In the genomic region with DNA sequence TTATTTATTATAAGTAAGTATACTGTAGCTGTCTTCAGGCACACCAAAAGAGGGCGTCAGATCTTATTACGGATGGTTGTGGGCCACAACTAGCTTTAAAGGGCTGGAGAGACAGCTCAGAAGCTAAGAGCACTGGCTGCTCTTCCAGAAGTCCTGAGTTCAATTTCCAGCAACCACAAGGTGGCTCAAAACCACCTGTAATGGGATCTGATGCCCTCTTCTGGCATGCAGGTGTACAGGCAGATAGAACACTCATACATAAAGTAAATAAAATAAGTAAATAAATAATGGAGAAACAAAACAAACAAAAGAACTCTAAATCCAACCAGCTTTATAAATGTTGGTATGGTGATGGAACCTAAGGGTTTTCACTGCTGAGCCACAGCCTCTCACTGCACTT, we compare ENCODE assay signal across 25 mouse cellular contexts. TPM values are rescaled to one million over a fixed set of nuclear protein-coding genes. Genes with fewer than 3 reads are reported as not detected.
DNase-seq lines count a peak whose midpoint lies in the region; ATAC-seq and TF ChIP-seq lines count a peak whose summit lies in the region.
"Had no signal": no experiment of that assay in that cellular context is flagged by ENCODE, and none has a peak within 500 bp of the region (broad histone marks: within the 10 kb centered on the region; RNA-seq: fewer than 3 reads in every experiment).

No protein-coding gene starts in this region.

- H3K27me3 ChIP-seq in forebrain, postnatal 0 days (ENCODE audit: insufficient read depth, low read length), result no peaks in the 10 kb centered on the region
- H3K27me3 ChIP-seq in forebrain, embryonic 15.5 days, result no peaks in the 10 kb centered on the region
- H3K27me3 ChIP-seq in kidney, postnatal 0 days (ENCODE audit: insufficient read depth, low read length), result no peaks in the 10 kb centered on the region
- H3K27me3 ChIP-seq in midbrain, postnatal 0 days (ENCODE audit: insufficient read depth, low read length), result no peaks in the 10 kb centered on the region
- no peaks in the 10 kb centered on the region for H3K27me3 ChIP-seq in midbrain, embryonic 16.5 days (ENCODE audit: control insufficient read depth, insufficient read depth, low read depth, low read length)
- H3K27me3 ChIP-seq: embryonic facial prominence, embryonic 15.5 days; limb, embryonic 13.5 days; midbrain, embryonic 13.5 days; neural tube, embryonic 15.5 days had no signal

- ATAC-seq in forebrain, postnatal 0 days, result no peak
- no peak for ATAC-seq in forebrain, embryonic 15.5 days (replicated peaks)
- ATAC-seq in kidney, postnatal 0 days (replicated peaks; ENCODE audit: low FRiP score, low read depth), result no peak
- ATAC-seq in midbrain, postnatal 0 days (ENCODE audit: low FRiP score), result no peak
- ATAC-seq in midbrain, embryonic 16.5 days, result no peak
- ATAC-seq: CD4-positive, CD25-positive, alpha-beta regulatory T cell, adult 4 months; hindbrain, embryonic 16.5 days; midbrain, embryonic 13.5 days had no signal

- no peak overlapping the region for H3K9ac ChIP-seq in forebrain, postnatal 0 days
- H3K9ac ChIP-seq in forebrain, embryonic 15.5 days (replicated peaks), result no peak overlapping the region
- no peak overlapping the region for H3K9ac ChIP-seq in kidney, postnatal 0 days (ENCODE audit: low read depth, low read length)
- H3K9ac ChIP-seq in midbrain, postnatal 0 days (replicated peaks; ENCODE audit: low read length, poor library complexity, severe bottlenecking), result no peak overlapping the region
- no peak overlapping the region for H3K9ac ChIP-seq in midbrain, embryonic 16.5 days (ENCODE audit: low read depth, low read length)
- H3K9ac ChIP-seq: embryonic facial prominence, embryonic 15.5 days; limb, embryonic 13.5 days; midbrain, embryonic 13.5 days; neural tube, embryonic 15.5 days had no signal

- peaks cover 16% of the 10 kb centered on the region for H3K36me3 ChIP-seq in forebrain, postnatal 0 days (ENCODE audit: insufficient read depth)
- H3K36me3 ChIP-seq in forebrain, embryonic 15.5 days, result no peaks in the 10 kb centered on the region
- H3K36me3 ChIP-seq in kidney, postnatal 0 days (ENCODE audit: insufficient read depth, low read length), result peaks cover 6% of the 10 kb centered on the region; the same call in 1 of the 2 replicates
- peaks cover 14% of the 10 kb centered on the region for H3K36me3 ChIP-seq in midbrain, postnatal 0 days (ENCODE audit: insufficient read depth, low read length)
- peaks cover 4% of the 10 kb centered on the region; the same call in 1 of the 2 replicates for H3K36me3 ChIP-seq in midbrain, embryonic 16.5 days (ENCODE audit: control insufficient read depth, insufficient read depth, low read length)

- H3K27ac ChIP-seq in forebrain, postnatal 0 days (ENCODE audit: low read depth, low read length), result no peak overlapping the region
- H3K27ac ChIP-seq in forebrain, embryonic 15.5 days (replicated peaks), result no peak overlapping the region
- no peak overlapping the region for H3K27ac ChIP-seq in kidney, postnatal 0 days
- no peak overlapping the region for H3K27ac ChIP-seq in midbrain, postnatal 0 days (ENCODE audit: low read depth, low read length)
- no peak overlapping the region for H3K27ac ChIP-seq in midbrain, embryonic 16.5 days (ENCODE audit: low read length)
- H3K27ac ChIP-seq: embryonic facial prominence, embryonic 15.5 days; limb, embryonic 13.5 days; midbrain, embryonic 13.5 days; neural tube, embryonic 15.5 days had no signal

- DNase-seq in forebrain, postnatal 0 days, result no peak
- DNase-seq in kidney, postnatal 0 days (ENCODE audit: low spot score), result no peak
- no peak for DNase-seq in kidney, postnatal 4 days
- no peak for DNase-seq in midbrain, postnatal 0 days (ENCODE audit: low spot score)
- DNase-seq in right cerebral cortex, postnatal 14 days, result no peak
- DNase-seq in left cerebral cortex, postnatal 36 days (ENCODE audit: low spot score in 2 of 2), result no peak
- DNase-seq: cerebellum, adult 18-20 months; cerebellum, postnatal 25 days; heart, postnatal 4 days; kidney, adult 18-20 months; layer of hippocampus, adult 9-11 months; lung, postnatal 10 days; right cerebral cortex, postnatal 25 days; thymus, postnatal 14 days had no signal

- H3K4me2 ChIP-seq in forebrain, postnatal 0 days (ENCODE audit: low read depth), result no peak overlapping the region
- no peak overlapping the region for H3K4me2 ChIP-seq in forebrain, embryonic 15.5 days (replicated peaks)
- no peak overlapping the region for H3K4me2 ChIP-seq in kidney, postnatal 0 days (ENCODE audit: low read length)
- H3K4me2 ChIP-seq in midbrain, postnatal 0 days (ENCODE audit: low read depth, low read length, poor library complexity, severe bottlenecking), result no peak overlapping the region
- H3K4me2 ChIP-seq in midbrain, embryonic 16.5 days (ENCODE audit: low read length), result no peak overlapping the region
- H3K4me2 ChIP-seq: embryonic facial prominence, embryonic 15.5 days; limb, embryonic 13.5 days; midbrain, embryonic 13.5 days; neural tube, embryonic 15.5 days had no signal

- TF ChIP-seq CTCF in forebrain, postnatal 0 days (IDR thresholded peaks at IDR 0.05; ENCODE audit: low read depth), result peak; percentile 38; the same call in 1 of the 2 replicates
- peak; percentile 53 for TF ChIP-seq CTCF in kidney, postnatal 0 days (IDR thresholded peaks at IDR 0.05; ENCODE audit: low read depth)
- TF ChIP-seq CTCF in midbrain, postnatal 0 days (IDR thresholded peaks at IDR 0.05), result peak; percentile 54

- intact Hi-C loops in left cerebral cortex, postnatal 36 days (cut with DNase I), result no loop called here

- no peaks in the 10 kb centered on the region for H3K9me3 ChIP-seq in forebrain, postnatal 0 days (ENCODE audit: low read length)
- H3K9me3 ChIP-seq in forebrain, embryonic 15.5 days, result no peaks in the 10 kb centered on the region
- H3K9me3 ChIP-seq in kidney, postnatal 0 days (replicated peaks; ENCODE audit: low read length), result no peaks in the 10 kb centered on the region
- no peaks in the 10 kb centered on the region for H3K9me3 ChIP-seq in midbrain, postnatal 0 days (ENCODE audit: low read length)
- H3K9me3 ChIP-seq in midbrain, embryonic 16.5 days (replicated peaks; ENCODE audit: control insufficient read depth, low read length, poor library complexity, severe bottlenecking), result no peaks in the 10 kb centered on the region
- H3K9me3 ChIP-seq: embryonic facial prominence, embryonic 15.5 days; limb, embryonic 13.5 days; midbrain, embryonic 13.5 days; neural tube, embryonic 15.5 days had no signal

- WGBS in forebrain, postnatal 0 days, result 88% methylated on average over 2 of the region's 2 CpGs
- WGBS in forebrain, embryonic 15.5 days, result 91% methylated on average over 2 of the region's 2 CpGs
- WGBS in kidney, postnatal 0 days, result 93% methylated on average over 2 of the region's 2 CpGs
- WGBS in midbrain, postnatal 0 days, result 87% methylated on average over 2 of the region's 2 CpGs
- 90% methylated on average over 2 of the region's 2 CpGs for WGBS in midbrain, embryonic 16.5 days

- H3K4me3 ChIP-seq in forebrain, postnatal 0 days (ENCODE audit: low read depth, low read length), result no peak overlapping the region
- H3K4me3 ChIP-seq in forebrain, embryonic 15.5 days, result no peak overlapping the region
- H3K4me3 ChIP-seq in kidney, postnatal 0 days (replicated peaks; ENCODE audit: low read depth, low read length), result no peak overlapping the region
- no peak overlapping the region for H3K4me3 ChIP-seq in midbrain, postnatal 0 days (ENCODE audit: low read depth, low read length)
- H3K4me3 ChIP-seq in midbrain, embryonic 16.5 days (ENCODE audit: low read depth, low read length), result no peak overlapping the region
- H3K4me3 ChIP-seq: embryonic facial prominence, embryonic 15.5 days; limb, embryonic 13.5 days; midbrain, embryonic 13.5 days; myocyte; neural tube, embryonic 15.5 days had no signal

- H3K4me1 ChIP-seq in forebrain, postnatal 0 days (ENCODE audit: insufficient read depth), result no peaks in the 10 kb centered on the region
- peaks cover 12% of the 10 kb centered on the region for H3K4me1 ChIP-seq in forebrain, embryonic 15.5 days
- peaks cover 17% of the 10 kb centered on the region for H3K4me1 ChIP-seq in kidney, postnatal 0 days (replicated peaks; ENCODE audit: insufficient read depth, low read length)
- no peaks in the 10 kb centered on the region for H3K4me1 ChIP-seq in midbrain, postnatal 0 days (ENCODE audit: insufficient read depth, low read length)
- peaks cover 2% of the 10 kb centered on the region; the same call in 1 of the 2 replicates for H3K4me1 ChIP-seq in midbrain, embryonic 16.5 days (ENCODE audit: control insufficient read depth, insufficient read depth, low read length)

RNA-seq across cellular contexts. Expression of gene A4galt, which starts 47.2 kb away (rescaled TPM):
- 3.3 and 11.6 TPM in 2 replicates for total RNA-seq in forebrain, postnatal 0 days (2014; rRNA removed)
- polyA plus RNA-seq in forebrain, postnatal 0 days (2015; fragmentation: Nextera tagmentation; extraction: Ambion mirVana), result 3.7 and 4.9 TPM in 2 replicates
- 1.5 and 1.7 TPM in 2 replicates for polyA plus RNA-seq in forebrain, embryonic 15.5 days (2015; fragmentation: Nextera tagmentation; extraction: Ambion mirVana)
- 26.5 and 27.2 TPM in 2 replicates for polyA plus RNA-seq in kidney, postnatal 0 days (2015; fragmentation: Nextera tagmentation; extraction: Ambion mirVana)
- 7.9 and 8.6 TPM in 2 replicates for total RNA-seq in midbrain, postnatal 0 days (2014; rRNA removed)
- 5.1 and 5.6 TPM in 2 replicates for polyA plus RNA-seq in midbrain, postnatal 0 days (2015; fragmentation: Nextera tagmentation; extraction: Ambion mirVana)
- polyA plus RNA-seq in midbrain, embryonic 16.5 days (2015; fragmentation: Nextera tagmentation; extraction: Ambion mirVana), result 2.4 and 2.6 TPM in 2 replicates
- 1 to 10 TPM; 3.4 to 4.1 TPM for total RNA-seq in left cerebral cortex, postnatal 36 days (2021)
- total RNA-seq: granulocyte monocyte progenitor cell, adult 5-6 weeks; megakaryocyte, adult 5-6 weeks had no signal
- polyA plus RNA-seq: CD4-positive, CD25-positive, alpha-beta regulatory T cell, adult 4 months had no signal

RNA-seq across cellular contexts. Expression of gene Arfgap3, which starts 51.2 kb away (rescaled TPM):
- total RNA-seq in forebrain, postnatal 0 days (2014; rRNA removed), result 41.0 and 41.2 TPM in 2 replicates
- 32.0 and 33.7 TPM in 2 replicates for polyA plus RNA-seq in forebrain, postnatal 0 days (2015; fragmentation: Nextera tagmentation; extraction: Ambion mirVana)
- polyA plus RNA-seq in forebrain, embryonic 15.5 days (2015; fragmentation: Nextera tagmentation; extraction: Ambion mirVana), result 38.7 and 39.6 TPM in 2 replicates
- polyA plus RNA-seq in kidney, postnatal 0 days (2015; fragmentation: Nextera tagmentation; extraction: Ambion mirVana), result 36.2 and 40.9 TPM in 2 replicates
- total RNA-seq in midbrain, postnatal 0 days (2014; rRNA removed), result 41.8 and 44.0 TPM in 2 replicates
- polyA plus RNA-seq in midbrain, postnatal 0 days (2015; fragmentation: Nextera tagmentation; extraction: Ambion mirVana), result 36.4 and 36.8 TPM in 2 replicates
- 45.1 and 45.6 TPM in 2 replicates for polyA plus RNA-seq in midbrain, embryonic 16.5 days (2015; fragmentation: Nextera tagmentation; extraction: Ambion mirVana)
- total RNA-seq in left cerebral cortex, postnatal 36 days (2021), result 10 to 100 TPM; 18.9 to 22.3 TPM
